Mouse (Mus musculus) CD4-positive, CD25-positive, alpha-beta regulatory T cell, adult 9 weeks (primary cell): Measurements from ENCODE around the gene Dusp2. TPM values are rescaled to one million over a fixed set of nuclear protein-coding genes. Genes with fewer than 3 reads are reported as not detected.

Experiments used
- polyA plus RNA-seq: library from polyadenylated mRNA; unstranded; fragments of 100-300 nt; shearing (Covaris generic); gene quantifications from one replicate; pipeline ENCODE4 v1.2.1, GENCODE M21; 2017

Gene Dusp2
- polyA plus RNA-seq: 16.4 TPM

DNA sequence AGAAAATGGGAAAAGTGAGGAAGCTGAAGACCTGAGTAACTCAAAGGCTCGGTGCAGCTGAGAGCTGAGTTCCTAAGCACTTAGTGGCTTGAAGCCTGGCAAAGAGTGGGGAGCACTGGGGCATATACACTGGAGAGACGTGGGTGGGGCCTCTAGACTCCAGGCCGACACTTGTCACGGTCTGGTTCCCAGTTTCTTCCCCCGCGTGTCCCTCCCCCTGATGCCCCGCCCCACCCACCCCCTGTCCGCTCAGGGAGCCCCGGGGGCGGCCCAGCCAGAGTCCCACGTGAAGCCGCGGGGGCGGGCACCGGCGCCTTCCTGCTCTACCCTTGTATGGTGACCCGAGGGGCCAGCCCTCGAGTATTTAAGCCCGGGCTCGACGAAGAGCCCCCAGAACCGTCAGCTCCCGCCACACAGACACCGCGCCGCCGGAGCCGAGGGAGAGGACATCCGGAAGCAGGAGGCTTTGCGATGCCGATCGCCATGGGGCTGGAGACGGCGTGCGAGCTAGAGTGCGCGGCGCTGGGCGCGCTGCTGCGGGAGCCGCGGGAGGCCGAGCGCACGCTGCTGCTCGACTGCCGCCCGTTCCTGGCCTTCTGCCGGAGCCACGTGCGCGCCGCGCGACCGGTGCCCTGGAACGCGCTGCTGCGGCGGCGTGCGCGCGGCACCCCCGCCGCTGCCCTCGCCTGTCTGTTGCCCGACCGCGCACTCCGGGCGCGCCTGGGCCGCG lies at the start of gene Dusp2:
Gene Dusp2 (plus strand): TSS at position 393 of the 730 bp plus-strand sequence.

DNA sequence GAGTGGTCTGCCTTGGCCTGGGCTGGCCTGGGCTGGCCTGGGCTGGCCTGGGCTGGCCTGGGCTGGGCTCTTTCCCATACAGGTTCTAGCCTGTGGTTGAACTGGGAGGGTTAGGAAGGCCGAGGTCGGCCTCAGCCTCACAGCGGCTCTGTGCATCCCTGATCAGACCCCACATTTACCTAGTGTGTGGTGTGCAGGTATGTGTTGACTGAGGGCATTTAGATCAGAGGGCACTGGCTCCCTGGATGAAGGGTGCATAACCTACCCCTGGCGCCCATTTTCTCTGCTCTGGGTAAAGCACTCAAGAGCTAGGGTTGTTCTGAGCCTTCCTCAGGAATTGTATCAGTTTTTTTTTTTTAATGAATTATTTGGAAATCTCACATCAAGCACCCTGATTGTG lies 2.5 kb downstream of the Dusp2 start, which contains the start of gene Astl:
Gene Astl (plus strand): TSS at position 224 of the 400 bp plus-strand sequence.

DNA sequence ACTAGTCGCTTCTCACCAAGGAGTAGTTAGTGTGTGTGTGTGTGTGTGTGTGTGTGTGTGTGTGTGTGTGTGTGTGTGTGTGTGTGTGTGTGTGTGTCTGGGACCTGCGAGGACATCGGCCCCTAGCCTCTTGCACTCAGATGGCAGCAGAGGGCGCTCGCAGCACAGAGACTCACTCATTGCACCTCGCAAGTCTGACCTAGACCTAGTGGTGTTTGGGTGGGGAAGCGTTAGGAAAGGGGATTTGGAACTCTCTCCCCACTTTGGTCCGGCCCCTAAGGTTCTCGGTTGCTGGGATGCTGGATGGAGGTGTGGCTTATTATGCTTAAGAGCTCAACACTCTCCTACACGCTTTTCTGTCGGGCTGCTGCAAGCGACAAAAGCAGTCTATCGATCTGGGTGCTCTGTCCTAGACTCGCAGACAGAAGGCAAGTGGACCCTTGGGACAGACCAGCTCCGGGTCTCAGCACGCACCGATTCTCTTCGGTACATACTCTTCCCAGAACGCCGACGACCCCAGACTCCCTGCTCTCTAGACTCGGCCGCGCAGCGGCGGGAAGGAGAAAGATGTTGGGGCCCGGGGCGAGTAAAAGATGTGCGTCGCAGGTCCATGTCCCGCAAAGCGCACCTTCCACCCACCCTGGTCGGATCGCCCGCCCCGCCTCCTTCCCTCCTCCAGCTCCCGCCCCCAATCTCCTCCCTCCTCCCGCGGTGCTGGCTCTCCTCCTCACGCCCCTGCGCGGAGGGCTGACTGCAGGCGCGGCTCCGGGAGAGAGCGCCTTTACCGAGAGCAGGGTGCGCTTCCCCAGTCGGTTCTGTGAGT lies 26.7 kb downstream of the Dusp2 start, which contains the start of gene Adra2b:
Gene Adra2b (plus strand): TSS at position 750 of the 823 bp plus-strand sequence.

Other genes starting within 250 kb of the Dusp2 start
- 6.7 TPM for gene Ncaph, start 202.2 kb upstream of the Dusp2 start, polyA plus RNA-seq
- 8.7 TPM for gene Itpripl1, start 192.7 kb upstream of the Dusp2 start, polyA plus RNA-seq
- gene 1810024B03Rik, start 127.9 kb upstream of the Dusp2 start, polyA plus RNA-seq: 1.4 TPM
- gene Snrnp200, start 127.8 kb upstream of the Dusp2 start, polyA plus RNA-seq: 129 TPM
- 119 TPM for gene Ciao1, start 88.3 kb upstream of the Dusp2 start, polyA plus RNA-seq
- gene Tmem127, start 88.3 kb upstream of the Dusp2 start, polyA plus RNA-seq: 23.9 TPM
- 28.4 TPM for gene Stard7, start 65.9 kb upstream of the Dusp2 start, polyA plus RNA-seq
- gene Astl, start 2.5 kb downstream of the Dusp2 start, polyA plus RNA-seq: 0.33 TPM
- not detected for gene Adra2b, start 27.0 kb downstream of the Dusp2 start, polyA plus RNA-seq
- gene Gpat2, start 89.0 kb downstream of the Dusp2 start, polyA plus RNA-seq: 0.37 TPM
- 40.3 TPM for gene Fahd2a, start 108.4 kb downstream of the Dusp2 start, polyA plus RNA-seq
- 0.67 TPM for gene Kcnip3, start 185.9 kb downstream of the Dusp2 start, polyA plus RNA-seq
- not detected for gene Prom2, start 205.3 kb downstream of the Dusp2 start, polyA plus RNA-seq